Mouse (Mus musculus) C2C12 (cell line): Measurements from ENCODE around the gene Ada. TPM values are rescaled to one million over a fixed set of nuclear protein-coding genes. Genes with fewer than 3 reads are reported as not detected.
"Not testable (repeated sequence)": the region's sequence is repeated elsewhere in the genome, so short reads cannot be mapped to it uniquely, and the experiment has no call there.

Experiments
- H3K27me3 ChIP-seq: one replicate; pipeline ENCODE4 v1.6.1; 2011; ENCODE audit not compliant: control insufficient read depth, insufficient read depth, insufficient read length
- H3K36me3 ChIP-seq: one replicate; pipeline ENCODE4 v1.6.1; 2011; ENCODE audit not compliant: control insufficient read depth, insufficient read depth
- H3K4me3 ChIP-seq: one replicate; pipeline ENCODE4 v1.5.1; 2011; ENCODE audit warnings: mild to moderate bottlenecking, control low read depth; ENCODE audit not compliant: poor library complexity, insufficient read depth, severe bottlenecking
- H3K79me2 ChIP-seq: one replicate; pipeline ENCODE4 v1.6.1; 2011; ENCODE audit not compliant: control insufficient read depth, insufficient read depth
- H3K79me3 ChIP-seq: one replicate; pipeline ENCODE4 v1.6.1; 2011; ENCODE audit warnings: low read depth, control low read depth
- H3ac ChIP-seq: one replicate; pipeline ENCODE3; 2011; ENCODE audit warnings: low read depth; ENCODE audit not compliant: control insufficient read depth, insufficient read length
- CEBPB ChIP-seq: IDR thresholded peaks from one replicate; pipeline ENCODE4 v1.6.1; 2011; ENCODE audit warnings: low read depth, mild to moderate bottlenecking, control low read depth, moderate library complexity
- CTCF ChIP-seq: IDR thresholded peaks from one replicate; pipeline ENCODE4 v1.5.1; 2011; ENCODE audit not compliant: control insufficient read depth, insufficient read depth, insufficient read length
- FOSL1 ChIP-seq: IDR thresholded peaks from one replicate; pipeline ENCODE4 v1.8.0; 2011; ENCODE audit warnings: mild to moderate bottlenecking, low read length; ENCODE audit not compliant: poor library complexity, insufficient read depth, severe bottlenecking
- MAX ChIP-seq: IDR thresholded peaks from one replicate; pipeline ENCODE4 v1.6.1; 2011; ENCODE audit warnings: mild to moderate bottlenecking, control low read depth
- MYOD1 ChIP-seq: IDR thresholded peaks from one replicate; pipeline ENCODE4 v1.6.1; 2011; ENCODE audit warnings: low read depth; ENCODE audit not compliant: control insufficient read depth, insufficient read length
- MYOG ChIP-seq: IDR thresholded peaks from one replicate; pipeline ENCODE4 v1.6.1; 2011; ENCODE audit not compliant: control insufficient read depth, insufficient read length; ENCODE audit errors: extremely low read depth
- USF1 ChIP-seq: IDR thresholded peaks from one replicate; pipeline ENCODE4 v1.6.1; 2011; ENCODE audit warnings: low read depth, mild to moderate bottlenecking, control low read depth, moderate library complexity
- polyA plus RNA-seq: library from polyadenylated mRNA; unstranded; fragments of >200 nt; fragmentation: generic; extraction: Trizol; gene quantifications from one replicate; pipeline ENCODE4 v1.2.1, GENCODE M21; 2012; ENCODE audit warnings: missing spikeins

Gene Ada
- polyA plus RNA-seq, 1 experiment: 3.3 TPM

GRCm38 (mm10) chr2:163692873-163693612, 57.0 kb downstream of the Ada start:
- H3K79me3 ChIP-seq: peaks cover 27% of the 10 kb centered on the region
- H3K27me3 ChIP-seq: no peaks in the 10 kb centered on the region
- no peak overlapping the region for H3ac ChIP-seq
- H3K4me3 ChIP-seq: no peak overlapping the region
- H3K36me3 ChIP-seq: no peaks in the 10 kb centered on the region
- TF ChIP-seq MYOD1 (no peak), CEBPB (no peak)
- H3K79me2 ChIP-seq: peaks cover 39% of the 10 kb centered on the region

DNA sequence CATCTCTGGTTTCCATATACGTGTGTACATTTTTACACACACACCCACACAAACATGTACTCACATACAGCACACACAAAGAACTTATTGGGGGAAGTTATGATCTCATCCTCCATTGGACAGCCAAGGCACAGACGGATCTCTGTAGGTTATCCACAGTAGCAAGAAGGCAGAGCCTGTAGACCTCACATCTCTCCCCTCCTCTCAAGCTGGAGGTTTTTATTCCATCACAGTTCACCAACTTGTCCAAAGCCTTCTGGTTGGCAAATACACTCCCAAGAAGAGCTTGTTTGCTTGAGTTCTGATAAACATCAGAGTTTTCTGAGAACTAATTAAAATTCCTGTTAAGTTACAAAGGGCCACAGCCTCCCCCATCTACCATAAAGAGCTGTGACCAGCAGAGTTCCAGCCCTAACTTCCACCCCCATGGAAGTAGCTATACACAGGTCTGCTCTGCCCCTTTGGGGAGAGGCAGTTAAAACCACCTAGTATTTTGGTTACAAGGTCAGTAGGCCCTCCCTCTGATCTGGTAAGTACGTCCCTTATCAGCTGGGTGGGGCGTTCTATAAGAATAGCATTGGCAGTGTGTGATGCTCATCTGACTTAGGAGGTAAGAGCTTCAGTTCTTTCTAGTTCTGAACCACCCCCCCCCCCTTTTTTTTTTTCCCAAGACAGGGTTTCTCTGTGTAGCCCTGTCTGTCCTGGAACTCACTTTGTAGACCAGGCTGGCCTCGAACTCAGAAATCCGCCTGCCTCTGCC, 58.0 kb downstream of the Ada start:
- no peaks in the 10 kb centered on the region for H3K27me3 ChIP-seq
- peaks cover 32% of the 10 kb centered on the region for H3K79me2 ChIP-seq
- TF ChIP-seq CTCF: no peak
- no peak for TF ChIP-seq CEBPB
- no peak for TF ChIP-seq USF1
- no peak for TF ChIP-seq MYOG
- no peak for TF ChIP-seq MYOD1
- TF ChIP-seq FOSL1: no peak
- no peak for TF ChIP-seq MAX
- H3K4me3 ChIP-seq: no peak overlapping the region
- no peak overlapping the region for H3ac ChIP-seq
- no peaks in the 10 kb centered on the region for H3K36me3 ChIP-seq
- H3K79me3 ChIP-seq: peaks cover 25% of the 10 kb centered on the region

DNA sequence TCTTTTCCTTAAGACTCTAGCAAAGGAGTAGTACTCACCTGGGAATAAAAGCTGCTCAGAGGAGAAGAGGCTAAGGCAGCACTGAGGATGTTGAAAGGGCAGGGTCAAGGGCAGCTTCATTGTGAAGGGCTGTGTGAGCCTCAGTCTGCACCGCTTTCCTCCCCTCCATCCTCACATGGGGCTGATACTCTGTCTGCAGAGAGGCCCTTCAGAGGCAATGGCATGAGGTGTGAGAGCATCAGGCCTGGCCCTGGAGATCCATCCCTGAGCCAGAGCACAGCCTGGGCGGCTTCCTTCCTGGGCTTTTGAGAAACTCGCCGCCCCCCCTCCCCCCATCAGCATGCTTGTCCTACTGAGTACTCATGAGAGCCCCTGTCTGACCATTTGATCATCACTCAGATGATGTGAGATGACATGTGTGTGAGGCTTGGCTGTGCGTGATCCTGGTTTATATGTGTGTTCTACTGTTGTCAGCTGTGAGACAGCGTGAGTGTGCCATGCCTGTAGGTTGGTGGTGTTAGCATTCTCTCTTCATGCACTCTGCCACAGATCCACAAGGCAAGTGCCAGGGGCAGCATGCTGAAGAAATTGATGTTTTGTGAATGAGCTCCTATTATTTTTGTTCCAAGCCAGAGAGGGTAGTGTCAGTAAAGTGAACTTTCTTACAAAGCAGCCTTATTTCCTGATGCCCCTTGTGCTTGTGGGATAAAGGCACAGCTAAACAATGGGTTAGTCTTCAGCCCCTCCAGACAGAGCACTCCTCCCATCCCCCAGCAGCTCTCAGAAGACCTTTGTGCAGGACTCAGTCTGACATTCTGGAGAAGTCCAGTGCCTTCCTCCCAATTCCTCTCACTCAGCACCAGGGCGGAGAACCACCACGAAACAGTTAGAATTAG, 59.4 kb downstream of the Ada start:
- no peak overlapping the region for H3K4me3 ChIP-seq
- TF ChIP-seq MYOD1 (no peak), CTCF (no peak), FOSL1 (no peak)
- peaks cover 13% of the 10 kb centered on the region for H3K79me3 ChIP-seq
- H3K79me2 ChIP-seq: peaks cover 25% of the 10 kb centered on the region
- H3ac ChIP-seq: no peak overlapping the region
- no peaks in the 10 kb centered on the region for H3K27me3 ChIP-seq
- no peaks in the 10 kb centered on the region for H3K36me3 ChIP-seq

DNA sequence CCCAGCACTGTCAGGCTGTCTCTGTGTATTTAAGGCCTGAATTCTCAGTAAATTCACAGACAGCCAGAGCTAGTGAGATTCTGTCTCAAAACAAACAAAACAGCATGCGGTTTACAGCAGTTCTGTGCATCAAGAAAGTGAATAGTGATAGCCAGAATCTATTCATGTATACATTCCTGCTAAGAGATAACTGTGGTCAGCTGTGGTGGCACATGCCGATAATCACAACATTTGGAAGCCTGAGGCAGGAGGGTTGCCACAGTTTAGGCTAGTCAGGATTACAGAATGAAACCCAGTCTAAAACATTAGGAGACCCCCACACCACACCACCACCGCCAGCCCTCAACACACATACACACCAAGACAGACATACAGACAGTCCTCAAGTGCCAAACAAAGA, 60.3 kb downstream of the Ada start:
- Histone ChIP-seq H3ac (no peak overlapping the region), H3K79me2 (peaks cover 25% of the 10 kb centered on the region), H3K27me3 (no peaks in the 10 kb centered on the region), H3K79me3 (peaks cover 8% of the 10 kb centered on the region), H3K36me3 (no peaks in the 10 kb centered on the region), H3K4me3 (no peak overlapping the region)
- no peak for TF ChIP-seq MYOG
- TF ChIP-seq MAX: no peak
- TF ChIP-seq CTCF: no peak
- no peak for TF ChIP-seq CEBPB
- TF ChIP-seq USF1: no peak
- TF ChIP-seq MYOD1: no peak
- TF ChIP-seq FOSL1: no peak

- H3K79me3 ChIP-seq, H3K4me3 ChIP-seq, H3K36me3 ChIP-seq, H3K27me3 ChIP-seq, H3ac ChIP-seq: not testable (repeated sequence)
- peaks cover 27% of the 10 kb centered on the region for H3K79me2 ChIP-seq
These were observed 61.7 kb downstream of the Ada start for GRCm38 (mm10) chr2:163688377-163688776.

GRCm38 (mm10) chr2:163686886-163687285, 63.2 kb downstream of the Ada start:
- Histone ChIP-seq H3K79me2 (peaks cover 36% of the 10 kb centered on the region), H3K79me3 (peaks cover 1% of the 10 kb centered on the region), H3K4me3 (no peak overlapping the region), H3K36me3 (no peaks in the 10 kb centered on the region), H3ac (no peak overlapping the region), H3K27me3 (no peaks in the 10 kb centered on the region)
- TF ChIP-seq FOSL1 (no peak), USF1 (no peak), MYOG (no peak)
